Mouse (Mus musculus) bone marrow, adult 2 months (tissue): Measurements from ENCODE around the gene Pard3.

ENCODE experiments used
- CTCF ChIP-seq: fragments of 200-500 bp; IDR thresholded peaks from 2 replicates; pipeline ENCODE4 v1.5.1; 2011; ENCODE audit warnings: low read length, control low read depth; ENCODE audit not compliant: control insufficient read depth, insufficient read depth
- POLR2A ChIP-seq: fragments of 200-500 bp; IDR thresholded peaks from 2 replicates; pipeline ENCODE4 v1.6.1; 2011; ENCODE audit warnings: low read depth, mild to moderate bottlenecking, control low read depth, low read length, borderline replicate concordance; ENCODE audit not compliant: control insufficient read depth

DNA sequence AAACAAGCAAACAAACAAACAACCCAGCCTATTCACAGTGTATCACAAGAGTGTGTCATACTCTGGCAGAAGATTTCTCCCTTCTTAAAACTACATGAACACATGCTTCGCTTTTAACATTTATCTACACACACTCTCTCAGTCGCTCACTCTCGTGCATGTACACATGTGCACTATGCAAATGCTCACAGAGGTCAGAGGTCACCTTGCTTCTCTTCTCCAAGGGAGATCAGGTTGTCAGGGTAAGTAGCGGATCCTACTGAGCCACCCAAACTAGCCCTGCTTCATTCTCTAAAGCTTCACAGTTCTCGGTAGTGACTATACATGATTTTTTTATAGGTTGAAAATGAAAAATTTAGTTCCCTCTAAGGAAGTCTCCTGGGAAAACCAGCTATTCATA is 199.8 kb downstream of the Pard3 start:
- no peak for TF ChIP-seq POLR2A
- no peak for TF ChIP-seq CTCF
